Mouse (Mus musculus) erythroblast, embryonic 14.5 days (primary cell): ENCODE measurements around the gene Celf2.

Experiments
- GATA1 ChIP-seq: IDR thresholded peaks from 2 replicates; pipeline ENCODE4 v1.6.1; 2012; ENCODE audit warnings: low read length, inconsistent platforms, mixed read lengths
- TAL1 ChIP-seq: IDR thresholded peaks from 3 replicates; pipeline ENCODE4 v1.6.1; 2012; ENCODE audit warnings: low read length, inconsistent platforms, mixed read lengths

DNA sequence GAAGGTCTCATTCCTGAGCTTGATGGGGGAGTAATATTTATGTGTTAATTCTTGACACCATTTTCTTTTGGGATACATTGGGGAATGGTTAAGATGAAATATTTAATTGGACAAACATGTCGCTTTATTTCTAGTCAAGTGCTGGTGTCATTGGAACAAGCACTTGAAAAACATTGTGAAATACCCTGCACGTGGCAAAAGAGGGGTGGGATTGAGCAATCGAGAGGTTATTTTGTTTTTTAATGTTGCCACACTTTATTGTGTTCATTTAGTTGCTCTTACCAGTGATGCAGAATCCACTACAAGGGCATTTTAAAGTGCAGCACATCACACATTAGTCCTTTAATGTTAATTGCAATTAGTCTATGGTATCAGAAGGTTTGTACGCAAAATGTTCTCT, 242.2 kb downstream of the Celf2 start:
- TF ChIP-seq GATA1 (no peak), TAL1 (no peak)
